In genomic region chr3:144018559-144018958, GRCm38 (mm10) we compare ENCODE assay signal across 19 mouse cellular contexts.
DNase-seq lines count a peak whose midpoint lies in the region; ATAC-seq and TF ChIP-seq lines count a peak whose summit lies in the region.
"Had no signal": no experiment of that assay in that cellular context is flagged by ENCODE, and none has a peak within 500 bp of the region (broad histone marks: within the 10 kb centered on the region; RNA-seq: fewer than 3 reads in every experiment).

No protein-coding gene starts in this region.

- H3K4me2 ChIP-seq in limb, embryonic 14.5 days (replicated peaks; ENCODE audit: low read depth, low read length, severe bottlenecking): no peak overlapping the region
- H3K4me2 ChIP-seq: forebrain, embryonic 15.5 days; heart, embryonic 15.5 days; hindbrain, embryonic 13.5 days; kidney, embryonic 15.5 days; liver, embryonic 12.5 days; midbrain, embryonic 13.5 days had no signal

- H3K9me3 ChIP-seq in limb, embryonic 14.5 days (ENCODE audit: control insufficient read depth, low read length): no peaks in the 10 kb centered on the region
- H3K9me3 ChIP-seq in limb, embryonic 10.5 days (replicated peaks): no peaks in the 10 kb centered on the region
- H3K9me3 ChIP-seq: forebrain, embryonic 15.5 days; heart, embryonic 15.5 days; hindbrain, embryonic 13.5 days; kidney, embryonic 15.5 days; liver, embryonic 12.5 days; midbrain, embryonic 13.5 days had no signal

- no peak for ATAC-seq in limb, embryonic 14.5 days (ENCODE audit: low FRiP score, low read depth)
- ATAC-seq: forebrain, embryonic 15.5 days; liver, embryonic 12.5 days; midbrain, embryonic 13.5 days had no signal

- no peaks in the 10 kb centered on the region for H3K36me3 ChIP-seq in limb, embryonic 14.5 days (ENCODE audit: control insufficient read depth, insufficient read depth, low read length)
- H3K36me3 ChIP-seq in limb, embryonic 10.5 days: no peaks in the 10 kb centered on the region
- H3K36me3 ChIP-seq: forebrain, embryonic 15.5 days; heart, embryonic 15.5 days; hindbrain, embryonic 13.5 days; kidney, embryonic 15.5 days; liver, embryonic 12.5 days; midbrain, embryonic 13.5 days had no signal

- peaks cover 10% of the 10 kb centered on the region; the same call in 1 of the 2 replicates for H3K4me1 ChIP-seq in limb, embryonic 14.5 days (ENCODE audit: control insufficient read depth, insufficient read depth, low read length)
- peaks cover 7% of the 10 kb centered on the region; the same call in 1 of the 2 replicates for H3K4me1 ChIP-seq in limb, embryonic 10.5 days
- H3K4me1 ChIP-seq: heart, embryonic 15.5 days; hindbrain, embryonic 13.5 days; liver, embryonic 12.5 days had no signal

- intact Hi-C loops in heart, postnatal 10 days (cut with DNase I): no loop called here

- H3K4me3 ChIP-seq in limb, embryonic 14.5 days (replicated peaks; ENCODE audit: low read length): no peak overlapping the region
- no peak overlapping the region for H3K4me3 ChIP-seq in limb, embryonic 10.5 days
- H3K4me3 ChIP-seq: forebrain, embryonic 15.5 days; heart, embryonic 15.5 days; hindbrain, embryonic 13.5 days; kidney, embryonic 15.5 days; liver, embryonic 12.5 days; midbrain, embryonic 13.5 days had no signal

- H3K27me3 ChIP-seq in limb, embryonic 14.5 days (ENCODE audit: control insufficient read depth, insufficient read depth, low read length): no peaks in the 10 kb centered on the region
- H3K27me3 ChIP-seq in limb, embryonic 10.5 days (ENCODE audit: low read depth, poor library complexity, severe bottlenecking): no peaks in the 10 kb centered on the region
- H3K27me3 ChIP-seq: forebrain, embryonic 15.5 days; heart, embryonic 15.5 days; hindbrain, embryonic 13.5 days; kidney, embryonic 15.5 days; liver, embryonic 12.5 days; midbrain, embryonic 13.5 days had no signal

- WGBS in limb, embryonic 14.5 days: 68% methylated on average over 4 of the region's 4 CpGs
- WGBS in limb, embryonic 10.5 days: 93% methylated on average over 4 of the region's 4 CpGs

- no peak for TF ChIP-seq POLR2A in limb, embryonic 14.5 days (IDR thresholded peaks at IDR 0.05; ENCODE audit: borderline replicate concordance, extremely low read depth, insufficient read depth, insufficient read length)

- H3K27ac ChIP-seq in limb, embryonic 14.5 days (replicated peaks; ENCODE audit: low read depth, low read length): no peak overlapping the region
- no peak overlapping the region for H3K27ac ChIP-seq in limb, embryonic 10.5 days
- H3K27ac ChIP-seq: forebrain, embryonic 15.5 days; heart, embryonic 15.5 days; hindbrain, embryonic 13.5 days; kidney, embryonic 15.5 days; liver, embryonic 12.5 days; midbrain, embryonic 13.5 days had no signal

- DNase-seq in heart, postnatal 10 days: peak; percentile 33 to 40
- no peak for DNase-seq in heart, adult 18-20 months
- peak; percentile 34 for DNase-seq in limb, embryonic 14.5 days (ENCODE audit: low spot score)
- DNase-seq in limb, embryonic 10.5 days (ENCODE audit: low spot score): no peak
- peak; percentile 1 for DNase-seq in thymus, postnatal 14 days
- DNase-seq in thymus, postnatal 10 days (ENCODE audit: low spot score in 2 of 2): no peak
- peak; percentile 32 to 51 for DNase-seq in lung, postnatal 4 days
- DNase-seq in spleen, adult 12 weeks (ENCODE audit: low spot score): no peak
- DNase-seq: adrenal gland, postnatal 25 days; B cell, adult 2 months; cerebellum, adult 8-10 months; heart, adult 11 months; right cerebral cortex, postnatal 14 days had no signal

- no peak overlapping the region for H3K9ac ChIP-seq in limb, embryonic 14.5 days (ENCODE audit: low read depth, low read length, severe bottlenecking)
- H3K9ac ChIP-seq: forebrain, embryonic 15.5 days; heart, embryonic 15.5 days; hindbrain, embryonic 13.5 days; kidney, embryonic 15.5 days; liver, embryonic 12.5 days; midbrain, embryonic 13.5 days had no signal

Comparison
In these comparisons a context has a peak if more than half of its experiments do, and no peak if none do; other contexts are left out.
1. DNase-seq: peak in heart, postnatal 10 days (2 of 2), limb, embryonic 14.5 days (single experiment), thymus, postnatal 14 days (single experiment) and lung, postnatal 4 days (2 of 2); none in heart, adult 18-20 months (0 of 2), limb, embryonic 10.5 days (single experiment), thymus, postnatal 10 days (0 of 2) and spleen, adult 12 weeks (single experiment).